Mouse (Mus musculus) gonadal fat pad, adult 2 months (tissue): ENCODE measurements around the gene Phkb. TPM values are rescaled to one million over a fixed set of nuclear protein-coding genes. Genes with fewer than 3 reads are reported as not detected.
"Not testable (repeated sequence)": the region's sequence is repeated elsewhere in the genome, so short reads cannot be mapped to it uniquely, and the experiment has no call there.

Experiments
- DNase-seq: peaks from one replicate; pipeline ENCODE4 v3.0.0-alpha.2; 2012; ENCODE audit warnings: low read depth
- polyA plus RNA-seq: library from polyadenylated mRNA; depleted of rRNA; stranded (reverse); fragments of >200 nt; gene quantifications from 2 replicates; pipeline ENCODE4 v1.2.3, GENCODE M21; 2012; rRNA removed

The Phkb gene
- 12.7 and 17.5 TPM in 2 replicates for polyA plus RNA-seq

DNA sequence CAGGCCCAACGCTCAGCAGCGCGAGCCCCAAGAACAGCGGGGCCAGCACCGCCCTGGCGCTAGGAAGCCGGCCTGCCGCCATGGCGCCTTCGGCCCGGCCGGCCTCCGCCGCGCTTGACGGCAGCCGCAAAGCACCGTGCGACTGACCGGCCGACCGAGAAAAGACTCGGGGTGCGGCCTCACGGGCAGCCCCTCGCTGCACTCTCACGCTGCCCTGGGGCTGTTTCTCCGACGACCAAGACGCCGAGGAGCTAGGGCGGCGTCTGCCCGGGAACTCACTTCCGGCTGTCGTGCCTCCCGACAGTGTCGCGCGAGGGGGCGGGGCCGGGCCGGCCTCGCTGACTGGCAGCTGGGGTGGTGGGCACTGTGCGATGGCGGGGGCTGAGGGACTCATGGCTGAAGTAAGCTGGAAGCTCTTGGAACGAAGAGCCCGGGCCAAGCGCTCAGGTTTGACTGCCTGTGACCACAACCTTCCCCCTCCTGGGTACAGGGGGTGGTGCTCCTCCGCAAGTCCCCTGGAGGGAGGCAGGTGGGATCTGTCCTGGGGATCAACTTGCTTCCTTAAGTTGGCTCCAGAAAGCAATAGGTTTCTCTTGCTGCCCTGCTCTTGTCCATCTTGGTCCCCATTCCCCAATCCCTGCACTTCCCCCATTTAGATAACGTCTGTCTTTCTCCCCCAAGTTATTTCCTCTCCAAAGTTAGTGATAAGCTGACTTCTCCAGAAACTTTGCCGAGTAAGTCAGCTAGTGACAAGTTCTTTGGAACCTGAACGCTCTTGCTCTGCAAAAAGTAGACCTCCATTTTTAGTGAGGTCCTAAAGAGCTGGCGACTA is at the start of gene Phkb, which contains the start of gene Itfg1:
Phkb (plus strand) TSS at position 303 of the 832 bp plus-strand sequence.
Itfg1 (minus strand) TSS at position 265 of the 832 bp plus-strand sequence.
- no peak for DNase-seq

DNA sequence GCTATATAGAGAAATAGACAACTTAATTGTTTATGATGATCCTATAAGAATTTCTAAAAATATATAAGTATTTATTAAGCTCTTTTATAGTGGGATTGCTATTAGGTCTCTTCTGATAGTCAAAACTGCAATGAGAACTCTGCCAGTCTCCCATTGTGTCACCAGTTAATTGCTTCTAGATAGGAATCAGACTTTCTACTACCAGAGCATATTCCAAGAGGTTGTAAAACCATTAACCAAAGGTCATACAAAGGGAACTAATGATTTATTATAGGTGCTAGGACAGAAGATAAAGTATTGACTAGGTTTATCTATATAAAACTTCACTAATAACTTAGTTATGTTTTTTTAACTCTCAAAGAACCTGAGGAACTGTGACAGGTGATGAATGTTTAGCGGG is 44.4 kb upstream of the Phkb start:
- not testable (repeated sequence) for DNase-seq

GRCm38 (mm10) chr8:85800164-85800563 is 40.6 kb upstream of the Phkb start:
- no peak for DNase-seq

- no peak for DNase-seq
Observed at GRCm38 (mm10) chr8:85801408-85801807, 39.4 kb upstream of the Phkb start.

- DNase-seq: no peak
Observed at GRCm38 (mm10) chr8:85813621-85814020, 27.1 kb upstream of the Phkb start.

DNA sequence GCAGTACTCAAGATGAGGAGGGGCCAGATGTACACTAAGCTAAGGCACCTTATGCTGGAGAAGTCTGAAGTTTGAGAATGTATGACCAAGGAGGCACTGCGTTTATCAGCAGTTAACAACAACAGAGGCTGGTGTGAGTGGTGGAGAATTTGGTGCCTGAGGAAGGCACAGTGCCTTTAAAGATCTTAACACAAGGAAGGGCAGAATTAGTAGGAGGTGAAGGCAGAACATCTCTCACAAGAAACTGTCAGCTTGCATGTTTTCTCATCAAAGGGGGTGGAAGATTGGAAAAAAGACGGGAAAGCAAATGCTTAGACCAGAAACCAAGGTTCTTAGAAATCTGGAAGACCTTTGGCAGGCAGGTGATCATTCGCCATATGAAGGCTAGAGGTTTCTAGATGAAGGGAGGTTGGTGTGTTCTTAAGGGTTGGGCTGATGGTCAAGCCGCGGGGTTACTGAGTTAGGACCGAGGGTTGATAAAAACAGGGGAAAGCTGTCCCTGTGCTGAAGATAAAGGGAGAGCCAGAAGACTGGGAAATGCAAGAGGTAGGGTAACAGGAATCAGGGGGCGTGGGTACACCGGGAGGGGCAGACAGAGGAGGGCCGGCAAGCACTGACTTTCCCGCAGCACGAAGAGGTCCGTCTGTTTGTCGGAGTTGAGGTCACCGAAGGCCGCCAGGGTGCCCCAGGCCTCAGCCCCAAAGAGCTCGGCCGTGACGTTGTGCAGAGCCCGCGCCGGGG is 673 bp upstream of the Phkb start:
- no peak for DNase-seq

DNA sequence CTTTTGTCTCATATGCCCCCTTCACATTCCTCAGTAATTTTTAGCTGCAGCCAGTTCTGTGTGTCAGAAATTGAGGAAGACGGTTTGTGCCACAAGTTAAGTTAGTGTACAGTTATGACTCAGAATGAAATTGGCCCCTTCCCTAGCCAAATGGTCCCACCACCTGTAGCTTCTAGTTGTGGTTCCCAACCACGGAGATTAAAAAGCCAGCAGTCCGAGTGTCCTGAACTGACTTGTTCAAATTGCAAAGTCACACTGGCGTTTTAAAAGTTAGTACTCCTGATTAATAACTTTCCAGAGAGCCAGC is 683 bp downstream of the Phkb start:
- no peak for DNase-seq

GRCm38 (mm10) chr8:85845887-85846286 is 5.1 kb downstream of the Phkb start:
- DNase-seq: no peak

GRCm38 (mm10) chr8:85854220-85855123 is 13.7 kb downstream of the Phkb start:
- no peak for DNase-seq

- not testable (repeated sequence) for DNase-seq
Observed at GRCm38 (mm10) chr8:85857227-85857896, 16.6 kb downstream of the Phkb start.

GRCm38 (mm10) chr8:85860612-85861011 is 19.9 kb downstream of the Phkb start:
- no peak for DNase-seq

DNA sequence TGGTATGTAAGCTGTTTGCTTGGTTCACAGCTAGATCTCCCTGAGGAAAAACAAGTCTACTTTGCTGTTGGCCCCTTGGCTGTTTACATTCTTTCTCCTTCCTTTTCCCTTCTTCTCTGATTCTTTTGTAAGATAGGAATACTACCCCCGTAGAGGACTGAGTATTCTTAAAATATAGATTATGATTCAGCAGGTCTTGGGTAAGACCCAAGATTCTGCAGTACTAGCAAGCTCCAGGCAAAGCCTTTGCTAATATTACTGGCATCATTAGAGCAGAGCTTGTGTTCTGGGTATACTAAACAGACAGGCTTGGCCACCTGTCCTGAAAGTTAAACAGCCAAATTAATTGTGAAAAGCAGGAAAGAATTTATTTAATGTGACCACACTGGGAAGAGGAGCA is 21.6 kb downstream of the Phkb start:
- no peak for DNase-seq

GRCm38 (mm10) chr8:85871660-85872059 is 30.9 kb downstream of the Phkb start:
- DNase-seq: peak; percentile 99

DNA sequence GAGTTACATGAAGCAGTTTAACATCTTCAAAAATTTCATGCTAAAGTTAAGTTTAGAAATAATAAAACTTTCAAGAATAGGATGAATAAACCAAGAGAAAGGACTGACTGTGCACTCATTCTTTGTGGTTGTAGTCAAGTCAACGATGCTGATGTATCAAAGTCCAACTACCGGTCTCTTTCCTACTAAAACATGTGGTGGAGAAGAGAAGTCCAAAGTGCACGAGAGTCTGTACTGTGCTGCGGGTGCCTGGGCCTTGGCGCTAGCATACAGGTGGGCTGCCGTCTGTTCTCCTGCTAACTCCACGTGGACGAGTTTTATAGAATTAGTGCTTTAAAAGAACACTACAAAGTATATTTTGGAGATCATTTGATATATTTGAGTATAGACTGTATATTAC is 37.2 kb downstream of the Phkb start:
- DNase-seq: no peak

GRCm38 (mm10) chr8:85879624-85880023 is 38.9 kb downstream of the Phkb start:
- DNase-seq: no peak

DNA sequence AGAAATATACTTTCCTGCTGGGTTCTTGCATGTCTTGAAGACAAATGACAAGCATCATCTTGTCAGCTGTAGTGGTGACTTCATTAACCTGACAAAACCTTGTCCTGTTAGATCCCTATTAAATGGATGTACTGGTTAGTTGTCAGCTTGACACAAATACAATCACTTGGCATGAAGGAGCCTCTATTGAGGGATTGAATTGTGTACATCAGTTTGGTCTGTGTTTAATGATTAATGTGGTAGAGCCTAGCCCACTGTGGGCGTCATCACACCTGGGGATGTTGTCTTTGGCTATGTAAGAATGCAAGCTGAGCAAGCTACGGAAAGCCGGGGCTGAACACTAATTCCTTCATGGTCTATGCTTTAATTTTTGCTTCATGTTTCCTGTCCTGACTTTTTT is 44.1 kb downstream of the Phkb start:
- peak; percentile 69 for DNase-seq

DNA sequence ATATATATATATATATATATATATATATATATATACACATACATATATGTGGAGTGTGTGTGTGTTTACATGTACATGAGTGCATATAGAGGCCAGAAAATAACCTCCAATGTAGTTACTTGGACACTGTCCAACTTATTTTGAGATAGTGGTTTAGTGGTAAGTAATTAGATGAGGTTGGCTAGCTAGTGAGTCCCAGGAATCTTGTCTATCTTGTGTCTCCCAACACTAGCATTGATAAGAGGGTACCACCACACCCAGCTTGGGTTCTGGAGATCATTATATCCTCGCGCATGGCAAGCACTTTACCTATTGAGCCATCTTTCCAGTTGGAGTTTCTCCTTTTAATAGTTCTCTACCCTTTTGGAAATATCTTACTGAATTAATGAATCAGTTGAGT is 56.9 kb downstream of the Phkb start:
- no peak for DNase-seq

GRCm38 (mm10) chr8:85924991-85925390 is 84.2 kb downstream of the Phkb start:
- no peak for DNase-seq

- no peak for DNase-seq
Observed at GRCm38 (mm10) chr8:85925574-85925973, 84.8 kb downstream of the Phkb start.

- no peak for DNase-seq
Observed at GRCm38 (mm10) chr8:85926107-85926506, 85.3 kb downstream of the Phkb start.

- no peak for DNase-seq
Observed at GRCm38 (mm10) chr8:85936148-85936547, 95.4 kb downstream of the Phkb start.
